Mouse (Mus musculus): ENCODE measurements around the gene Bbs9.

- no peak for TF ChIP-seq GATA1 (IDR thresholded peaks at IDR 0.05; ENCODE audit: borderline replicate concordance, low read length)
- TF ChIP-seq FLI1 (IDR thresholded peaks at IDR 0.05; ENCODE audit: low read length), result no peak
Measured at GRCm38 (mm10) chr9:22578266-22578665, 102.8 kb downstream of the Bbs9 start.
